Mouse (Mus musculus): ENCODE results near the gene Rai1. TPM values are rescaled to one million over a fixed set of nuclear protein-coding genes. Genes with fewer than 3 reads are reported as not detected.
A peak's percentile ranks its signal among the peaks of the same experiment; 100 is the strongest.

Gene Rai1
- total and polyA plus RNA-seq, 3 experiments, result 26.3 to 101 (median 56.7) TPM

GRCm38 (mm10) chr11:60100827-60101555, 3.8 kb upstream of the Rai1 start:
- Histone ChIP-seq H3K79me2 (ENCODE audit: control insufficient read depth, insufficient read depth, low read length, poor library complexity) (peaks cover 12% of the 10 kb centered on the region), H3K36me3 (ENCODE audit: control insufficient read depth in 1 of 2, insufficient read depth in 2 of 2, low read length in 2 of 2) (peaks cover 0 to 43% of the 10 kb centered on the region in 2 experiments; a peak in 2 of 4 replicates), H3K9ac (ENCODE audit: control insufficient read depth, low read depth, low read length, poor library complexity, severe bottlenecking) (no peak overlapping the region), H3K4me1 (ENCODE audit: control insufficient read depth in 1 of 2, insufficient read depth in 2 of 2, low read length in 2 of 2) (peaks cover 30 to 47% of the 10 kb centered on the region in 2 experiments), H3K4me3 (ENCODE audit: control insufficient read depth in 1 of 2, insufficient read depth in 1 of 2, low read depth in 2 of 2, low read length in 2 of 2) (no peak overlapping the region), H3K27me3 (ENCODE audit: control insufficient read depth in 1 of 2, insufficient read depth in 2 of 2, low read length in 2 of 2) (no peaks in the 10 kb centered on the region), H3K9me3 (replicated peaks; ENCODE audit: insufficient read depth, low read length) (no peaks in the 10 kb centered on the region), H3K27ac (ENCODE audit: control insufficient read depth, low read depth, low read length) (peak overlapping the region; percentile 77)
- TF ChIP-seq CHD2 (IDR thresholded peaks at IDR 0.05; ENCODE audit: low read length) (no peak), SIN3A (IDR thresholded peaks at IDR 0.05; ENCODE audit: low read length) (peak; percentile 95), CHD1 (IDR thresholded peaks at IDR 0.05; ENCODE audit: low read depth, low read length) (no peak), MYB (IDR thresholded peaks at IDR 0.05; ENCODE audit: low read depth, low read length) (peak; percentile 27; the same call in 1 of the 2 replicates), BHLHE40 (IDR thresholded peaks at IDR 0.05; ENCODE audit: borderline replicate concordance, low read depth, low read length) (no peak; the same call in 1 of the 2 replicates), UBTF (IDR thresholded peaks at IDR 0.05; ENCODE audit: borderline replicate concordance, insufficient read depth, low read depth, low read length) (no peak), GATA1 (IDR thresholded peaks at IDR 0.05; ENCODE audit: low read depth, low read length) (peak; percentile 96), NRF1 (IDR thresholded peaks at IDR 0.05; ENCODE audit: insufficient read depth, low read depth, low read length, poor library complexity, severe bottlenecking) (peak; percentile 63), KAT2A (conservative IDR thresholded peaks at IDR 0.05; ENCODE audit: low read depth, low read length) (no peak; the same call in 1 of the 2 replicates), RAD21 (IDR thresholded peaks at IDR 0.05; ENCODE audit: low read depth, low read length) (no peak), TCF12 (IDR thresholded peaks at IDR 0.05; ENCODE audit: low read depth, low read length) (peak; percentile 81), ZNF384 (IDR thresholded peaks at IDR 0.05; ENCODE audit: low read depth, low read length) (0 out of 2 replicates have a peak, but pooled peaks have one; percentile 19), HCFC1 (IDR thresholded peaks at IDR 0.05; ENCODE audit: low read depth, low read length) (peak; percentile 46; the same call in 1 of the 2 replicates), RCOR1 (IDR thresholded peaks at IDR 0.05; ENCODE audit: low read depth, low read length) (peak; percentile 97), MXI1 (IDR thresholded peaks at IDR 0.05; ENCODE audit: low read depth, low read length) (peak; percentile 57; the same call in 1 of the 2 replicates), TBP (IDR thresholded peaks at IDR 0.05; ENCODE audit: low read depth, low read length) (peak; percentile 61), TAL1 (IDR thresholded peaks at IDR 0.05; ENCODE audit: low read length) (peak; percentile 59), NELFE (IDR thresholded peaks at IDR 0.05; ENCODE audit: low read depth, low read length) (no peak), MAX (IDR thresholded peaks at IDR 0.05; ENCODE audit: low read length) (no peak), POLR2A (IDR thresholded peaks at IDR 0.05; ENCODE audit: control insufficient read depth in 1 of 2, insufficient read depth in 1 of 2, low read depth in 1 of 2, low read length in 2 of 2, poor library complexity in 1 of 2) (0 out of 4 replicates have a peak, but pooled peaks of 1 of the 2 experiments have one; percentile 20), EP300 (IDR thresholded peaks at IDR 0.05; ENCODE audit: low read depth in 1 of 2, low read length in 2 of 2) (peak; percentile 88 to 91), ETS1 (IDR thresholded peaks at IDR 0.05; ENCODE audit: low read depth, low read length) (peak; percentile 92), ZMIZ1 (IDR thresholded peaks at IDR 0.05; ENCODE audit: low read depth, low read length) (no peak)
- DNase-seq (ENCODE audit: low read depth, low spot score), result peak; percentile 90

Data from MEL (cell line).